Mouse (Mus musculus): ENCODE measurements around the gene Plgrkt. TPM values are rescaled to one million over a fixed set of nuclear protein-coding genes. Genes with fewer than 3 reads are reported as not detected.

Plgrkt gene
- polyA plus RNA-seq, 1 experiment from 2014 or later = 92.1 TPM

GRCm38 (mm10) chr19:29374947-29375346, 7.8 kb upstream of the Plgrkt start:
- 93% methylated on average over 9 of the region's 9 CpGs for WGBS
- no peak overlapping the region for H3K4me2 ChIP-seq
- H3K9ac ChIP-seq = no peak overlapping the region
- no peaks in the 10 kb centered on the region for H3K9me3 ChIP-seq
- no peak for ATAC-seq (ENCODE audit: low FRiP score)
- H3K27ac ChIP-seq = no peak overlapping the region
- H3K4me1 ChIP-seq (replicated peaks) = no peaks in the 10 kb centered on the region
- no peaks in the 10 kb centered on the region for H3K27me3 ChIP-seq
- H3K36me3 ChIP-seq = no peaks in the 10 kb centered on the region
- no peak overlapping the region for H3K4me3 ChIP-seq

- no peaks in the 10 kb centered on the region for H3K4me1 ChIP-seq (replicated peaks)
- H3K9me3 ChIP-seq = no peaks in the 10 kb centered on the region
- H3K9ac ChIP-seq = 0 out of 2 replicates have a peak overlapping the region, but pooled peaks have one; percentile 35
- peaks cover 5% of the 10 kb centered on the region; the same call in 1 of the 2 replicates for H3K27me3 ChIP-seq
- H3K4me2 ChIP-seq = peak overlapping the region; percentile 38
- no peak overlapping the region for H3K27ac ChIP-seq
- peak overlapping the region; percentile 6; the same call in 1 of the 2 replicates for H3K4me3 ChIP-seq
- WGBS = 46% methylated on average over 11 of the region's 11 CpGs
- ATAC-seq (ENCODE audit: low FRiP score) = no peak
- no peaks in the 10 kb centered on the region for H3K36me3 ChIP-seq
These were observed 6.2 kb upstream of the Plgrkt start for GRCm38 (mm10) chr19:29373438-29373837.

GRCm38 (mm10) chr19:29372621-29373020, 5.4 kb upstream of the Plgrkt start:
- peaks cover 5% of the 10 kb centered on the region; the same call in 1 of the 2 replicates for H3K27me3 ChIP-seq
- no peak overlapping the region for H3K27ac ChIP-seq
- H3K36me3 ChIP-seq = no peaks in the 10 kb centered on the region
- 86% methylated on average over 3 of the region's 3 CpGs for WGBS
- H3K9ac ChIP-seq = no peak overlapping the region
- H3K9me3 ChIP-seq = no peaks in the 10 kb centered on the region
- peaks cover under 1% of the 10 kb centered on the region; the same call in 1 of the 2 replicates for H3K4me1 ChIP-seq (replicated peaks)
- ATAC-seq (ENCODE audit: low FRiP score) = no peak
- H3K4me2 ChIP-seq = no peak overlapping the region
- H3K4me3 ChIP-seq = no peak overlapping the region

- Histone ChIP-seq H3K4me2 (no peak overlapping the region), H3K9ac (no peak overlapping the region), H3K4me3 (no peak overlapping the region), H3K36me3 (no peaks in the 10 kb centered on the region), H3K27ac (no peak overlapping the region), H3K27me3 (peaks cover 5% of the 10 kb centered on the region; the same call in 1 of the 2 replicates), H3K4me1 (replicated peaks) (peaks cover 4% of the 10 kb centered on the region; the same call in 1 of the 2 replicates), H3K9me3 (no peaks in the 10 kb centered on the region)
- 87% methylated on average over 4 of the region's 4 CpGs for whole genome bisulfite sequencing
- no peak for ATAC-seq (ENCODE audit: low FRiP score)
These were observed 4.9 kb upstream of the Plgrkt start for GRCm38 (mm10) chr19:29372138-29372537.

DNA sequence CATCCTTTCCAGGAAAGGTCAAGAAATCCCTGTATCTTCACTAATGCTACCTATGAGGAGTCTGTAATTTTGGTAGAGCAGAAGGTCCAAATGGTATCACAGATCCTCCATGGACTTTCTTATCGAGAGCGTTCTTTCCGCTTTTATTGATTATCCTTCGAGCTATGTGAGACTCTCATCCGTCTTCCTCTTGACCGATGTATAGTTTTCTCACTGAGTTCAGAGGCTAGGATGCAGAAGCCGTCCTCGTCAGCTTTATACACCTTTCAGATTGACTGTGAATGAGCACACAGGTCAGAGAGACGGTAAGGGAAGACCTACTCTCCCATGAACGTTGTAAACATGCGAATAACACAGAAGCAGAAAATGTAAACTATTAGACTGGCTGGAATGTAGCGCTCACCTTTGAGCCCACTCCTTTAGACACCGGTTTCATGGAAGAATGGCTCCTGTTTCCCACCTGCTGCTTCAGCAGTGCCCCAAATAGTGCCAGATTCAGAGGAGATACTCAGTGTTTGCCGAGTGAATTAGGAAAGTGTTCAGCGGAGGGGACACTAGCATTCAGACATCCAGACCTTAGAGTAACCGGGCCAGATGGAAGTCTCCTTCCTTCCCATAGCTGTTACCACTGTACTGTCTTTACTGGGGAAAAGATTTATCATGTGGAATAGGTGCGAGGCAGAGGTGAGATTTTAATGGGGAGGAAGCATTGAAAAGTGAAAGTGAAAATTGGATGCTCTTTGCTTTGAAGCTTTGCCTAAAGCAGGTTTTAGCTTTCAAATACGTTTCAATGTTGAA, 4.3 kb upstream of the Plgrkt start:
- Histone ChIP-seq H3K4me2 (no peak overlapping the region), H3K27me3 (peaks cover 5% of the 10 kb centered on the region; the same call in 1 of the 2 replicates), H3K36me3 (no peaks in the 10 kb centered on the region), H3K4me1 (replicated peaks) (peaks cover 4% of the 10 kb centered on the region; the same call in 1 of the 2 replicates), H3K9ac (no peak overlapping the region), H3K4me3 (no peak overlapping the region), H3K27ac (no peak overlapping the region), H3K9me3 (no peaks in the 10 kb centered on the region)
- no peak for ATAC-seq (ENCODE audit: low FRiP score)
- WGBS = 82% methylated on average over 18 of the region's 18 CpGs

- no peak for ATAC-seq (ENCODE audit: low FRiP score)
These were observed 3.5 kb upstream of the Plgrkt start for GRCm38 (mm10) chr19:29370545-29371283.

GRCm38 (mm10) chr19:29370112-29370511, 2.9 kb upstream of the Plgrkt start:
- Histone ChIP-seq H3K27ac (no peak overlapping the region), H3K36me3 (no peaks in the 10 kb centered on the region), H3K4me3 (no peak overlapping the region), H3K9ac (no peak overlapping the region), H3K4me2 (no peak overlapping the region), H3K9me3 (no peaks in the 10 kb centered on the region), H3K4me1 (replicated peaks) (peaks cover 4% of the 10 kb centered on the region; the same call in 1 of the 2 replicates), H3K27me3 (peaks cover 5% of the 10 kb centered on the region; the same call in 1 of the 2 replicates)
- WGBS = 78% methylated on average over 12 of the region's 12 CpGs
- ATAC-seq (ENCODE audit: low FRiP score) = no peak

More at GRCm38 (mm10) chr19:29370545-29371283, 3.5 kb upstream of the Plgrkt start:
- Histone ChIP-seq H3K36me3 (no peaks in the 10 kb centered on the region), H3K9me3 (no peaks in the 10 kb centered on the region), H3K27me3 (peaks cover 5% of the 10 kb centered on the region; the same call in 1 of the 2 replicates), H3K27ac (no peak overlapping the region), H3K4me1 (replicated peaks) (peaks cover 4% of the 10 kb centered on the region; the same call in 1 of the 2 replicates), H3K4me3 (no peak overlapping the region), H3K4me2 (no peak overlapping the region), H3K9ac (no peak overlapping the region)
- WGBS = 96% methylated on average over 7 of the region's 7 CpGs

DNA sequence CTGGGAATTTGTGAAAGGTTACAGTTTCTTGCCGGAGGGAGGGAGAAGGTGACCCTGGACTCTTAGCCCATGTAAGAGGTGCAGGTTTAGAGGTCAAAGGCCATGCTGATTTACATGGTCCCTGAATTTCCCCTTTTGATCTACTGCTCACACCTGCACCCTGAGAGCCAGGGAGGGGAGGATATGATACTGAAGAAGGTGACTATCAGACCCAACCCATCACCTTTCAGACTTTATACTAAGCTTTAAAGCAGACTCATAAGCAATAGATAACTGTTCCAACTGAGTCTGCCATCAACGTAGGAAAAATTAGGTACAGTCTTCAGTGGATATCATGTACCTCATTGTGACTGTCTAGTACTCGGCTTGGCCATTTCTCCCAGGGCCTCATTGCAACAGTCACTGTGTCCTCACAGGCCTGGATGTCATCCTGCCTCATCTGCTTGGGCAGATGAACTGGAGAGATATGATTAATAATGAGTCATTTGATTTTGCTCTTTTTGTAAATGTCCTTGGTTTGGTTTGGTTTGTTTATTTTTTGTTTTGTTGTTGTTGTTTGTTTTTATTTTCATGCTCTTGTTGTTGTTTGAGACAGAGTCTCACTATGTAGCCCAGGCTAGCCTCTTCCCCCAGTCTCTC, 1.6 kb upstream of the Plgrkt start:
- no peak overlapping the region for H3K4me2 ChIP-seq
- H3K9ac ChIP-seq = no peak overlapping the region
- ATAC-seq (ENCODE audit: low FRiP score) = no peak
- no peaks in the 10 kb centered on the region for H3K36me3 ChIP-seq
- WGBS = 79% methylated on average over 3 of the region's 3 CpGs
- H3K9me3 ChIP-seq = no peaks in the 10 kb centered on the region
- H3K4me3 ChIP-seq = no peak overlapping the region
- H3K27me3 ChIP-seq = peaks cover 5% of the 10 kb centered on the region; the same call in 1 of the 2 replicates
- no peak overlapping the region for H3K27ac ChIP-seq
- peaks cover 4% of the 10 kb centered on the region; the same call in 1 of the 2 replicates for H3K4me1 ChIP-seq (replicated peaks)

DNA sequence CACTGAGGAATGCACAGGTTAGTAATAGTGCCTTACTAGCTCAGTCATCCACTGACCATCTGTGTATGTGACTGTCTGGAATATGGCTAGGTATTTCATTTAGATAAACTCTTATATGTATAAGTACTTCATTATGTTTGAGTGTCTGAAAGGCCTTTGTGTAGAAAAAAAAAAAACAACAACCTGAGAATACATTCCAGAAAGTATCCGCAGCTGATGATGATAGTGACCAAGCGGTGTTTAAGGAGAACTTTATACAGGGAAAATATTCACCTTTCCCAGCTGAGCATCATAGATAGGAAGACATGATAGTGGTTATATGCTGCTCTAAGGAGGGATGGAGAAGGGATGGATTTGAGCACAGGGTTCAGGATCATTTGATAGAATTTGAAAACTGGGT, 851 bp upstream of the Plgrkt start:
- Histone ChIP-seq H3K9ac (no peak overlapping the region), H3K9me3 (no peaks in the 10 kb centered on the region), H3K4me3 (no peak overlapping the region), H3K4me1 (replicated peaks) (peaks cover 4% of the 10 kb centered on the region; the same call in 1 of the 2 replicates), H3K4me2 (no peak overlapping the region), H3K36me3 (no peaks in the 10 kb centered on the region), H3K27ac (no peak overlapping the region), H3K27me3 (peaks cover 5% of the 10 kb centered on the region; the same call in 1 of the 2 replicates)
- no peak for ATAC-seq (ENCODE audit: low FRiP score)
- 92% methylated on average over 2 of the region's 2 CpGs for WGBS

DNA sequence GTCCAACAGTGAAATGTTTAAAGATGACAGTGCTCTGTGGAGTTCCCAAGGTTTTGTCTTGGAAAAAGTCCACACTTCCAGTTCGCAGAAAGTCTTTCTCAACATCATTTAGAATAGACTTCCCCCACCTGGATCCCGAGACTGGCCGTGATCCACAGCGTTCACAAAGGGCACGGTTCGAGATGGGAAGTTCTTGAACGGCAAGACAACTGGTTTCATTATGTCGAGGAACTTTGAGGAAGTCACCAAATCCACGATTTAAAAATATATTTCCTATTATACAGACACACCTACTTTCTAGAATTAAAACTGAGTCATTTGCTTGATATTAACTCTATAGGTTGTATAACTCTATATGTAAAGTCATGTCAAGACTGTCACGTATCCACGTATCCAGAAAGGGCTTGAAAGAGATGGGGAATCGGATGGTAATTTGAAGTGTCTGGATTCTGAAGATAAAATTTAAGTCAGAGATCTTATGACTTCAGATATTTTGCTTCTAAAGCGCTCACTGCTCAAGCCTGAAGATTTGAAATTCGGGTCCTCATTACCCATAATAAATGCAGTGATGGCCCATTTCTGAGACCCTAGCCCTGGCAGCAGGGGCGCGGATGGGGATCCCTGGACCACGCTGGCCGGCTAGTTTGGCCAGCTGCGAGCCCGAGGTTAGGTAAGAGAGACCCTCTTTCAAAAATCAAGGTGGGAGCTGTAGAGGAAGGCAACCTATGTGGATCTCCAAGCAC, 793 bp downstream of the Plgrkt start:
- no peak overlapping the region for H3K27ac ChIP-seq
- no peak for ATAC-seq (ENCODE audit: low FRiP score)
- no peaks in the 10 kb centered on the region for H3K36me3 ChIP-seq
- no peaks in the 10 kb centered on the region for H3K9me3 ChIP-seq
- peak overlapping the region; percentile 60; the same call in 1 of the 2 replicates for H3K9ac ChIP-seq
- peaks cover 5% of the 10 kb centered on the region; the same call in 1 of the 2 replicates for H3K27me3 ChIP-seq
- peak overlapping the region; percentile 44 for H3K4me3 ChIP-seq
- 60% methylated on average over 20 of the region's 20 CpGs for WGBS
- H3K4me2 ChIP-seq = peak overlapping the region; percentile 71
- H3K4me1 ChIP-seq (replicated peaks) = peaks cover 10% of the 10 kb centered on the region

DNA sequence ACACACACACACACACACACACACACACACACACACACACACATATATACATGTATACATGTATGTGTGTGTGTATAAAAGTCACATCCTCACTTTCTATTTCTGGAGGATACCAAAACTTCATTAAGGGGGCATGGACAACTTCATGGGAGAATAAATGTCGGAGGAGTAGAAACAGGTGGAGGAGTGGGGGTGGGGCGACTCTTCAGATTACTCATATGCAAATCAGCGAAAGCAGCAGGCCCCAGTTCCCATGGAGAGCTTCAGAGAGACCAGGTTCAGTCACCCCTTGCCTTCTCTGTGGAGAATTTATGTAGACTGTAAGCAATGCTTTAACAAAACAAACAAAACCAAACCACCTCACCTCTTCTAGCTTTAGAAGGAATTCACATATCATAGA, 2.1 kb downstream of the Plgrkt start:
- Histone ChIP-seq H3K4me3 (no peak overlapping the region), H3K27ac (no peak overlapping the region), H3K4me2 (no peak overlapping the region), H3K9me3 (no peaks in the 10 kb centered on the region), H3K4me1 (replicated peaks) (peaks cover 23% of the 10 kb centered on the region), H3K36me3 (no peaks in the 10 kb centered on the region), H3K9ac (no peak overlapping the region), H3K27me3 (peaks cover 5% of the 10 kb centered on the region; the same call in 1 of the 2 replicates)
- ATAC-seq (ENCODE audit: low FRiP score) = no peak
- 19% methylated on average over 3 of the region's 3 CpGs for WGBS

All from hindbrain, embryonic 13.5 days (tissue).